Mouse (Mus musculus) gastrocnemius, adult 18-20 months (tissue): ENCODE measurements around the gene Atp9a. TPM values are rescaled to one million over a fixed set of nuclear protein-coding genes. Genes with fewer than 3 reads are reported as not detected.

Experiments used
- DNase-seq: peaks from one replicate; pipeline ENCODE4 v3.0.0; 2021; ENCODE audit warnings: low spot score
- microRNA-seq: library from miRNA; unstranded; fragments of <30 nt; microRNA quantifications from one replicate; pipeline ENCODE4 v1.2.0, GENCODE M21; 2021
- total RNA-seq, 2 experiments: library from RNA; stranded (reverse); gene quantifications; 2 replicates each; pipeline ENCODE4 v1.2.3; 2021

Atp9a gene
- total RNA-seq, 2 experiments from 2014 or later: 30.4 to 32.3 TPM

DNA sequence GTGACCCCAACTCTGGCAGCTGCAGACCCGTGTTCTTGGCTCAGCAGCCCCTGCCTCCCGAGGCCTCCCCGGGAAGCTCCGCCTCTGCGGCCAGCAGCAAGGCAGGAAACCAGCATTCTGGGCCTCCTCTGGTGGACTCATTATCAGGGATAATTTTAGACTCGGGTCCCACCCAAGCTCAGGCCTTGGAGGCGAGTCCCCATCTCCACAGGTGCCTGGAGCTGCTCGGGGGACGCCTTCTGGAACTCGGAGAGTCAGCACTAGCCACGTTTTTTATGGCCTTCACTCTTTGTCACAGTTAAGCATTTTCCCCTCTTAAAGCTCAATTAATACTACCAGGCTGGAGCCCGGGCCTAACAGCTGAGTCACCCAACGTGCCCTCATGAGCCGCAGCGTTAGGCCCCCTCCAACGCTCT is 137.5 kb downstream of the Atp9a start:
- peak; percentile 38 for DNase-seq

DNA sequence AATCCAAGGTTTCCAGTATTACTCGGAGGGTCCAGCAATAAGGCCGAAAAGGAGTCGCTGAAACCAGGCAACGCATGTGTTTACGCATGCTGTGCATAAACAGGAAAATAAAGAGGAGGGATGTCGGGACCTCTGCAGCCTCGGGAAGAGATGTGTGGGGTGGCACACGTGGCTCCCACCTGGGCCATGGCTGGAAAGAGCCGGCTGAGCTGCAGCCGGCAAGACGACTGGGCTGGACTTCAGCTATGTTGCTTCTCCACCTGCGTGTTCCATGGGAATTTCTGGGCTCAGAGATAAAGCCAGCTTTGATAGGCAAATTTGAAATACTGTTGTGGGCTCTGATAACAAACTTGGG is 139.8 kb downstream of the Atp9a start:
- DNase-seq: no peak

DNA sequence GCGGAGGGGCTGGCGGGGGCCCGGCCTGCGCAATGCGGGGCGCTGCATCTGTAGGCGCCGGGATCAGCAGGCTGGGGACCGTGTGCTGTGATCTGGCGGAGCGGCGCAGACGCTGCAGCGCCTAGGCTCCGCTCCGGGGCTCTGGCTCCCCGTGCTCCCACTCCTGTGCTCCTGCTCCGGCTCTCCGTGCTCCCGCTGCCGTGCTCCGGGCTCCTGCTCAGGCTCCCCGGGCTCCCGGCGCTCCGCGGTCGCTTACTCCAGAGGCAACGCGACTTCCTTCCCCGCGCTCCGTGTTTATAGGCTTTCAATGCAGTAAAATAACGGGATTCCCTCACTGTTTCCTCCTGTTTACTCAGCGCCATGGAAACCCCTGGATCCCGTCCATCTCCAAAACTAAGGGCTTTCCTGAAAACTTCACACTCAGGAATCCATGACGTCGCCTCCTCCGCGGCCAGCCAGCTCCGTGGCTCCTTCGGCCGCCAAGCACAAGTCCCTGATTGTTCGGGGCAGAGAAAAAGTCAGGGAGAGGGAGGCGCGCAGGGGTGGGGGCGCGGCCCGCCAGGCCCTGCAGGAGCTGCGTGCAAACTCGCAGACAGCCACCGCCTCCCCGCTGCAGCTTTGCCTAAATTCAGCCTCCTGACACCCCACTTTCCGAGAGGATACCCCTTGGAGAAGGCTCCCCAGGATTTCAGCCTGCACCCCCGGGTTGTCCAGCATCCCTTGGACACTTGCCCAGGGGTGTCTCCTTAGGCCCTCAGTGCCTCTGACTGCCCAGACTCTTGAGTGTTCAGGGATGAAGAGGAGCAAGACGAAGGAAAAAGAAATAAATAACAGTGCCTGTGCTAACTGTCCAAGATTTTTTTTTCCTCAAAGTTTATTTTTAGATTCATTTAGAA is 140.5 kb downstream of the Atp9a start, which contains the start of gene Nfatc2:
Gene Nfatc2 (minus strand): TSS at position 167 of the 896 bp plus-strand sequence.
- DNase-seq: peak; percentile 90

DNA sequence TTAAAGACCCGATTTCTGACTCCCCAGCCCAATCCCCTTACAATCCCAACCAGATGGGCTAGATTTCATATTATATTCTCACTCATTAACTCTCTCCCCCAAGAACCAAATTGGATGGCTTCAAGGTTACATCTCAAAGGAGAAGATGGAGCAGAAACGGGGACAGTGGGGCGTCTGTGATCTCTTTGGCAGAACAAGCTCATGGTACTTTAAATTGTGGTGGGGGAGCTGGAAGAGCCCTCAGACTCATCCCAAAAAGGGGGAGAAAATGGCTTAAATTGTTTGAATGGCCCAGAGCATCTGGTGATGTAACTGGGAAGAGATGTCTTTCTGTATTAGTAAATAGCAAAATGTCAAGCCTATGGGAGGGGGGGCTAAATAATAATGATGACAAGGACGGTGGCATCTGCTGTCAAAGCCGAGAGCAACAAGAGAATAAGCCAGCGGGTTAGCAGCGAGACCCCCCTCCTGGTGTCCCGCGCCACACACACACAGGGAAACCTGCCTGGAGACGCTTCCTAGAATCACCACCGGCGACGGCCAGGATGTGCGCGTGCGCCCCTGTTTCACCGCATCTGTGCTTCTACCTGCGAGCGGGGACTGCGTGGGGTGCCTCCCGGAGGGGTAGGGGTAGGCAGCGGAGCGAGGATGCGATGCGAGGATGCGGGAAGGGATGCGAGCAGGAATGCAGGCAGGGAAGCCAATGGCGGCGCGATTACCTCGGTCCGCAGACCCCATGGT is 141.3 kb downstream of the Atp9a start:
- no peak for DNase-seq

DNA sequence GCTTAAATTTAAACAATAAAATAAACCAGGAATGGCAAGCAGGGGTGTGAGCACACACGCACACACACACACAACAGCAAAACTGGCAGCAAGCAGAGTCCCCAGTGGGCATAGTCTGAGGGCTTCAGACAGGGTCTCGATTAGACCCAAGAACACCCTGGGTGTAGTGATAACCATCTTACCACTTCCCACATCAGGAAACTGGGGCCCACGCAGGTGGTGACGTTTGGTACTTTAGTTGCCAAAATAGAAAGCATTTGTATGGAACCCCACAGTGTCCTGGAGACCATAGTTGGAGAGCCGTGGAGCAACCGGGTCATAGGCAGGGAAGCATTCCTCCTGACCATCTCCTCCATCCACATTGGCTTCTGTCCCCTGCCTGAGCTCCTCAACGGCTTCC is 146.5 kb downstream of the Atp9a start:
- no peak for DNase-seq

DNA sequence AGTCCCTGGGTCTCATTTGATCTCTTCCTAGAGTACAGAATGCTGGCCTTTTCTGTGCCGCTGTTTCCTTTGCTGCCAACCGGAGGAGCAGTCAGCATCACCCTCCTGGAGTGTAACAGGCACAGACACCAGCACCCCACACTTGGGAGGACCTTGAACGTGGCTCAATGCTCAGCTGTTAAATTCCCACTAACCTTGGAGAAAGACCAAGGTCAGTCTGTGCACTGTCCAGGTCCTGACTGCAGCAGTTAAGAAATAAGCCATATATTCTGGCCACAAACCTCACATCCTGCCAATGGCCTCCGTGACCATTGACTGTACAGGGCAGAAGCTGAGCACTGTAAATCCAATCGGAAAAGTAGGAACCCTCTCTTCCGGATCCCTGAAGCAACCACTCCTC is 148.5 kb downstream of the Atp9a start:
- no peak for DNase-seq

DNA sequence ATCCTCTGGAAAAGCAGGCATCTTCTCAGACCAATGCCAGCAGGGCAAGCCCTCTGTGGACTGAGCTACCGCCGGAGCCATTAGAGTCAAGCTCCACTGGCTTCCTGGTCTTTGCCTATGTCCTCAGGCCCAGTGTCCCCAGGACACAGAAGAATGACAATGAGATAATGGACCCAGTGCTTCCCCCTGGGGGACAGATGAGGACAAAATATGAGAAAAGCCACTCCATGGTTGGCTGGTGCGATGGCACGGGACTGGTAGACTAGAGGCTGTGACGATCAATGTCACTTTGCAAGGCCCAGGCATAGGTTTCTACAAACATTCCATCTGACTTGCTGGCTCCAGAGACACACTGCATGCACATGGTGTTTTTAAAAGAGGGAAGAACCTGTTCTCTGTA is 149.2 kb downstream of the Atp9a start:
- DNase-seq: no peak

DNA sequence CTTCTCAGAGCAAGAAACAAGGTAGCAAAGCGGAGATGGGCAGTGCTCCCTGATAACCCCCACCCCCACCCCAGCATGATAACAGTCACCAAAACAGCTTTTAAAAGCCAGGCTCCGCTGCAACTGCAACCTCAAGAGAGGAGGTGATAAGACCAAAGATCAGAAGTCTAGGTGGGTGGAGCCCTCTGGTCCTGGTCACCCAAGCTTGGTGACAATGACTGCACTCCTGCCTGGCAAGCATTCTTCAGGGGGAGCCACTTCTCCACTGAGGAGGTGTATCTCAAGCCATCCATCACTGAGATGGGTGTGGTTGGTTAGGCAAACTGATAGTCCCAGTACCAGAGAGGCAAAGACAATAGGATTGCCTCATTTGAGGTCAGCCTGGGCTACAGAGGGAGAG is 151.1 kb downstream of the Atp9a start:
- DNase-seq: no peak

DNA sequence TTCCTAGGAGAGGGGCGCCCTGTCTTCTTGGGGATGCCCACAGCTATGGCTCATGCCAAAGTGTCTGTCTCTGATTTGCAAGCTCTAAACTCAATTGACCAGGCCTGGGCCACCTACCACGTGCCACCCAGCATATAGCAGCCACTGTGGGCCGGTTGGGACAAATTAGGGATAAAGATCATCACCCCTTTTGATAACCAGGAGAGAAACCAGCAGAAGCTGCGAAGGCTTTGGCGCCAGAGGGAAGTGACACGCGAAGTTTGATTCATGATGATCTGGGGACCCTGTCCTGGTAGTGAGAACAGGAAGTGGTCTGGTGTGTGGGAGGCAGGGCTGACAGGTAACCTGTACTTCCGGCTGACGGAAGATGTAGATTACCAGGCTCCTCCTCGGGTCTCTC is 151.7 kb downstream of the Atp9a start:
- no peak for DNase-seq

DNA sequence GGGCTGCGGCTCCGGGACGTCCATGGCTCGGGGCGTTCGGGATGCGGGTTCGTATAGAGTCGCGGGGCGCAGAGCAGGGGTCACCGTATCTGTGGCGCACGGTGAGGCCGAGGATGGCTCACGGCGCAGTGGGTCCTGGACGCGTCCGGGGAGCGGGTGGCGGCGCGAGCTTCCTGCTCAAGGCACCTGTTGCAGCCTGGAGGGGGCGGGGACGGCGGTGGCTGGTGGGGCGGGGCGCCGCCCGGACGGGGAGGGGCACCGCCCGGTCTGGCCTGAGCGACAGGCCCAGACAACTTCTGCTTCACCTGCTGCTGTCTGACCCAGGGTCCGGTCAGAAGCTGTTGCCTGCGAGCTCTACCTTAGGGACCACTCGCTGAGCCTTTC is 152.0 kb downstream of the Atp9a start:
- peak; percentile 45 for DNase-seq

DNA sequence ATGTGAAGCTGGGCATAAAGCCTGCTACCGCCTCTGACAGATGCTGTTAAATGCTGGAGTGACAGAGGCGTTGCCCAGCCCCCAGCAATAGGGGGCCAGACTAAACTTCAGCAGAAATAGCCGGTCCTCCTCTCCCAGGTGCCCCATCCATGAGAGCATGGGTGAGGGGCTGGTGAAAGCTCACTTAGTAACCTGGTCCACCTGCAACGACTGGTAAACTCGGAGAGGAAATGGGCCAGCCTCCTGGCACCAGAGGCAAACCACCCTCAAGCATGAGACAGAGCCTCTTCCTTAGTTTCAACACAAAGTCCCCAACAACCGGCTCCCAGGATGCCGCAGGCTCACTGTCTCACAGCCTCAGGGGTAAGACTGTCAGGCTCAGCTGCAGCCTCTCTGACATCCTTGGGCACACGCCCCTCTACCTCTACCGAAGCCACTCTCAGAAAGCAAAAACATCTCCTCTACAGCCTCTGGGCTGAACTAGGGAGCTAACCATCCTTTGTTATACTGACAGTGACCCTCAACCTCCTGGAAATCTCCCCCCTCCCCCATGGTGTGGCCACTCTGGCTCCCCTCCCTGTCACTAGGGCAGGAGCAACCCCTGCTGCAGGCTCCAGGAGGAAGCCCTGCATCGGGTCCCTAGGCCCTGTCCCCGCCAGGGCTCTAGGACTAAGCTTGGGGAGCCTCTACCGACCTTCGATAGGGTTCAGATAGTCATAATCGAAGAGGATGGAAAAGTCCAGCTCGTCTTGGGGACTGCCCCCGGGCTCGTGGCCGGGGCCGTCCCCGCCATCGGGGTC is 152.6 kb downstream of the Atp9a start:
- no peak for DNase-seq

DNA sequence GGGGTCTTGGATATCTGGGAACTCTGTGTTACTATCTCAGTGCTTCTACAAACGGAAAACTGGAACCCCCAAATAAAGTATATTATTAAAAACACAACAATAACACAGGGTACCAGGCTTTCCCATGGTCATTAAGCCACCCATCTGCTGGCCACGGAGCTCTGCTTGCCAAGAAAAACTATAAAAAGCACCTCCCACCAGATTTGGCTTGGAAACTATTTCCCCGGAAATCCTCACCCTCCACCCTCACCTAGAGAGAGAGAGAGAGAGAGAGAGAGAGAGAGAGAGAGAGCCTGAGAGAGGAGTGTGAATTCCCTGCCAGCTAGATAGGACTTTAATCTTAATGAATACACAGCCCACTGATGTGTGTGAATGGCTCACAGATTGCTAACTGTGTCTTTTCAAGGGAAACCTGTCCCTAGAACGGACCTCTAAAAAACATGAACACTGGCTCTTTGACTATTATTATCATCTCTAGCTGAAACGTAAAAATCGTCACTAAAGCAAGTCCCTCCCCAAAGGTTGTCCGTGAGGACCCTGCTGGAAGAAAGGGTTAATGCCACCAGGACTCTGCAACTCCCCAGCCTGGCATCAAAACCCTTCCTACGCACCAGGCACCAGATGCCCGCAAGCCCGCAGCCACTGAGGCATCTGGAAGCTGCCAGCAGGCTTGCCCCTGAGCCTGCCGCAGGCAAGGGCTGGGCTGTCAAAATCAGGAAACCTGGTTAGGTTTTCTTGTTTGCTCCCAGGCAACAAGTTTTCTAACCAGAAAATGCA is 153.4 kb downstream of the Atp9a start:
- no peak for DNase-seq

DNA sequence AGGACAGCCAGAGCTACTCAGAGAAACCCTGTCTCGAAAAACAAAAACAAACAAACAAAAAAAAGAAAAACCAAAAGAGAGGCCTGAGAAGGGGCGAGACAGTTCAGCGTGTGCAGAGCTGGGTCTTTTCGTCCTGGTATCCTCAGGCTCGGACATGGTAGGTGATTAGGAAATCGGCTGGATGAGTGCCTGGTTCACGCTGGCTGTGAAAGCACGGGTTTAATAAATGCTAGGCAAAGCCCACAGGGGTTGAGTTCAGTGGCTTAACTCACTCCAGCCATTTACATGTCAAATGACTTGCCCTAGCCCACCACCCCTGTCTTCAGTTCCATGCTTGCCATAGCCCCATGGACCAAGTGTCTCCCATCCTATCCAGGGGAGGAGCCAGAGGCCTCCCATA is 155.1 kb downstream of the Atp9a start:
- peak; percentile 52 for DNase-seq

DNA sequence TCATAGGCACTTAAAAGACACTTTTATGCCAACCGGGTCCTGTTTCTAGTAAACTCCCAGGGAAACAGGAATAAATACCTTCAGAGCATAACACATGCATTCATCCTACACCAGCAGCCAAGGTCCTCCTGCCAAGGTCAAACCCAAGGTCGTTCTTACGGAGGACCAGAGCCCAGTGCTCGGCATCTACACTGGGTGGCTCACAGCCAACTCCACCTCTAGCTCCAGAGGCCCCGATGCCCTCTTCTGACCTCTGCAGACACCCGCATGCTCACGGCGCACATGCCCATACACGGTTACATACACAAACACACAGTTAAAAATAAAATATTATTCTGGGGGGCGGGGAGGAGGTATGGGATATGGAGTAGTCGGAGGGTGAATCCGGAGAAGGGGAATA is 155.7 kb downstream of the Atp9a start:
- DNase-seq: no peak

DNA sequence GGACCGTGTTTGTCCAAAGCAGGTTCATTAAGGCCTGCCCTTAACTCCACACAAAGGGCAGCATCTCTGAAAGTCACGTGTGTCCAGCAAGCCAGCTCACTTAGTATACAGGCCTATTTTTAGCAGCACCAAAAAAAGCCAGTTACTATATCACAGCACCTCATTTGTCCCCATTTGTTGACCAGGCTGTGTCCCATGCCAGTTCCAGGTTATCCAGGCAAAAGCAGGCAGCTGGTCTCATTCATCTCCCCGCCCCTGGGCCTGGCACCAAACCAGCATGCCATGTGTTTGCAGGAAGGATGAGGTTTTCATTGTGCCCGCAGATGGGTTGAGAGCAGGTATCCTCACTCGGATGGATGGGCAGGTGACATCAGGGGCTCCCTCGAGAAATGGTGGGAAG is 157.4 kb downstream of the Atp9a start:
- no peak for DNase-seq

Small RNA genes lying within 50 kb of the gene (microRNA-seq; reads per million reads assigned to microRNA genes)
- not detected for gene Mir7004

Other genes starting within 250 kb of the Atp9a start
- 10 to 100 TPM; 10.1 to 12.8 TPM for gene Nfatc2, start 140.8 kb downstream of the Atp9a start, total RNA-seq
- gene Sall4, start 25.5 kb upstream of the Atp9a start, total RNA-seq: 1 to 10 TPM; 2.4 to 3.0 TPM
- 1 to 10 TPM; 7.4 to 7.6 TPM for gene Zfp64, start 213.2 kb upstream of the Atp9a start, total RNA-seq